Mouse (Mus musculus) regulatory T cell (primary cell): ENCODE data around the gene Tmprss11f.
"Not testable (repeated sequence)": the region's sequence is repeated elsewhere in the genome, so short reads cannot be mapped to it uniquely, and the experiment has no call there.

ENCODE experiments used
- in situ Hi-C: fragments of 300-600 bp; cut with MboI, MseI; formaldehyde crosslinking; loops from one replicate; pipeline ENCODE4 v1.15.1; 2025; ENCODE audit warnings: high pct_unique_total_duplicates

Tmprss11f gene

DNA sequence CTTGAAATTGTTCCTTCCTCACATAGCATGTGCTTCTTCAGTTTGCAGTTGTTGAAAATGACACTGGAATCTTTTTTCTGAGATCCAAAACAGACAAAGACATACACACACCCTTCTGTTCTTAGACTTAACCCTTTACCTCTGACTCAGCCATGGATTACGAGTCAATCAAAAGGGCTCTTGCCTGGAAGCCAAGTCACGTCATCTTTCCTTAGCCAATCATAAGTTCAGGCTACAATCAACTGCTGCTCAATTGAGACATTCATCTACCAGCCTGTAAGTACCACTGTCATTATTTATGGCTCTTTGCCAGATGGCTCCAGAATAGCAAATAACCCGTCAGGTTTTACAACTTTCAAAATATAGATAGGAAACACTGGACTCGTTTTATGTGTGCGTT lies at the start of gene Tmprss11f:
TSS of gene Tmprss11f (minus strand) at position 101 of the 400 bp plus-strand sequence.
- in situ Hi-C loops, result no loop called here

DNA sequence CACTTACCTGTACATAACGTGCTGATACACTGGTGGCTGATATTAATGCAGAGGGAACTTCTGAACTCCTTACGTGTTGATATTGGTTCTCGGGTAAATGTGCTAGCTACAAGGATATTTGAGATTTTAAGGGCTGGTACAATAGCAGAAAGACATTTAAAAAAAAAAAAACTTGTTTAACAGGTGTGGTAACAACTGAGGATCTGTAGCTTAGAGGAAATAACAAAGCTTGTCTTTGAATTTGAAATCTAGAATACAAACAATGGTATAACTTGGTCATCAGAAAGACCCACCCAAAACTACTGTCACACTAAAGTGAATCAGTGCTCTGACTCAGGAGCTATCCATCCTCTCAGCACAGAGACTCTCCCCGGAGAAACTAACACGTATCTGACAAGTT lies 44.0 kb upstream of the Tmprss11f start, which contains the start of gene Tmprss11b:
TSS of gene Tmprss11b (minus strand) at position 101 of the 400 bp plus-strand sequence.
- in situ Hi-C loops, result no loop called here

DNA sequence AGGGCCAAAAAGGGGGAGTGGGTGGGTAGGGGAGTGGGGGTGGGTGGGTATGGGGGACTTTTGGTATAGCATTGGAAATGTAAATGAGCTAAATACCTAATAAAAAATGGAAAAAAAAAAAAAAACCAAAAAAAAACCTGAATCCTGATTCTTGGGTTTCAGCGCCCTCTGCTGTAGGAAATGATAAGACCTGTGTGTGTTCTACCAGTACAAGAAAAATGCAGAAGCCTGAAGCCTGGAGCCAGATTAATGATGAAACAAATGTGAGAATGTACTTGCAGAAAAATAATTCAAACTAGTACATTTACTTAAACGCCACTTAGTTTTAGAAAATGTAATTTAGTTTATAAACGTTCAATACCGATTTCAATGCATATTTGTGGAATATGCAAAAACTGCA lies 17.0 kb upstream of the Tmprss11f start:
- in situ Hi-C loops, result not testable (repeated sequence)

DNA sequence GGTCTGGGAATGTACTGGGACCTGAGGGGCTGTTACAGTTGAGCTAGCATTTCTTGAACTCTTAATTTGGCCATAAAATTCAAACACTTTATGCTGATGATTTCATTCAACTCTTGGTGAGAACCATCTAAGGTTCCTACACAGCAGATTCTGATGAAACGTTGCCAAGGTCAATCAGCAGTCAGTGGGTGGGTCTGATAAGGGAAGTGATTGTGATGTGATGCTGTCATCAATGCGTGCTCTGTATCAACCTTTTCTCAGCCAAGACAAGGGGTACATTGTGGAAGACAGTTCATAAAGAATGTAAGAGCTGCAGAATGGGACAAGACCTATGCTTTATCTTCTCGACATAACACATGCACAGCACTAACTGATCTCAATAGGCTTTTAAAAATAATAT lies 8.6 kb upstream of the Tmprss11f start:
- in situ Hi-C loops, result no loop called here

DNA sequence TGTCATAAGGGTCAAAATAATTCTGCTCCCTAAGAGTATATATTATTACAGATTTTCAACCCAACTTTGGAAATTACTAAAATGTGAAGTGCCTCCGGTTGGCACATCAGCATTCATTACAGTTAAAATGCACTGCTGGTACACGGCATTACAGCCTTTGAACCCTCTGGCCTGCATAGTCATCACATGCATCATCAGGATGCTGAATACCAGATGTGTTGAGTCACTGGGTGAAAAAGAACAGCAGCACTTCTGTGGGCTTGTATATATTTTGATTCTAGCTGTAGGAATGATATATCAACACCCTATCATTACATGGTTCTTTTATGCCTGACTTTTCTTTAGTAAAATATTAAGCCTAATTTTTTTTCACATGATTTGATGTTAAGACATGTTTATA lies 1.5 kb downstream of the Tmprss11f start:
- in situ Hi-C loops, result no loop called here

DNA sequence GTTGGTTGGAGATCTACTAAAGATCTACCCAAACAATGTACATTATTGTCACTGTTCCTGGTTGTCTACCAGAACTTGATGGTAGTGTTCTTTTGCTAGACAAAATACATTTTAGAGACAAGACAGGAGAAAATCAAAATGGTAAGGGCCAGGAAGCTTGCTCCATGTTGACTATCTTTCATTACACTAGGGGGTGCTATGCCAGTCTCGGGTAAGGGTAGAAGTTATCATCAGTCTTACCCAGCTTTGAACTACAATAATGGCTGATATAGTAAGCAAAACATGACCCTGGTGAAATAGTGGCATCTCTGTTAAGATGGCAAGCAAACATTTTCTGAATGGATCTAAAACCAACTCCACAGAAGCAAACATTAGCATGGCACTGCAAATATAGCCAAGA lies 10.4 kb downstream of the Tmprss11f start:
- in situ Hi-C loops, result no loop called here

DNA sequence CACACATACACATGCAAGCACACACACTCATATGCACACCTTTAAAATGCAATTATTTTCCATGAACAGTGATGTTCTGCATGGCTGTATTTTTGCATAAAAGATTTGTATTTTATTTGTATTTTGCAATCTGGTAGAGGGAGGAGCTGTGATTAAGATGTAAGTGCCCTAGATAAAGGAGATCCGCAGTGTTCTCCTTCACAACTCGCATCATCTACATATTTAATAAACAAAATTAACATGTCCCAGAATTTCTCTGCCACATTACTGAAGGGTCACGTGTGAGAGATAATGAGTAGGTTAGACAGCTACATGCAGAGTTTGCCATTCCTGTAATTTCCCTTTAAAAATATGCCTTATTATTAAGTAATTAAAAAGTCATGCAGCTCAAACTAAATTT lies 46.3 kb downstream of the Tmprss11f start:
- in situ Hi-C loops, result no loop called here

DNA sequence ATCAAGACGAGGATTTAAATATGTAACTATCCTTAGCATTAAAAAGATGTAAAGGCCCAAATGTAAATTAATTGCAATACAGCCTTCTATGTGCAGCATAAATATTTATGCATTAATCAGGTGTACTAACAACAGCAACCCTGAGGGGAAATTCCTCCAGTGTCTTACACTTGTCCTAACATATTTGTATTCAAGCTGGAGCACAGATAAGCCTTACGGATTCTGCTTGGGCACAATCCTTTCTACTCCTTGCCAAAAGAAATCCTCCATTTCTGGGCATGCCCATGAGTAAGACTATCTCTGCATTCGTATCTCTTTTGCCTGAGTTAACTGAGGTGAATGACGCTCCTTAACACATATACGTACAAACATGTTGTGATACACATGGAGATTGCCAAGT lies 49.6 kb downstream of the Tmprss11f start:
- in situ Hi-C loops, result no loop called here

DNA sequence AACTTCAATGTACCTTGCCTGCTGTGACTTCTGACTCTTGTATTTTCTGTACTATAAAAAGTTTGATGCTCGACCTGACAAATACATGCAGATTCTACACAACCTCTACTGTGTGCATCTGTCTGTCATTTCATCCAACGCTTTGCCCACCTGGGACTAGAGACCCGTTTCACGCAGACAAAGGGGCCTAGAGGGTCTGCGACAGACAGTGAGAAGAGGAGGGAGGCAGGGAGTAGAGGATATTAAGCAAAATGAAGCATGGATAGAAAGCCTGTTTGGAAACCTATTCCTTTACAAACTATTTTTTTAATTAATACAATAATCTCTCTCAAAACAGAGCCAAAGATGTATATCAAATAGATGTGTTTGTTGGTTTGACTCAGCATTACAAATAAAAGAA lies 50.2 kb downstream of the Tmprss11f start:
- in situ Hi-C loops, result no loop called here

DNA sequence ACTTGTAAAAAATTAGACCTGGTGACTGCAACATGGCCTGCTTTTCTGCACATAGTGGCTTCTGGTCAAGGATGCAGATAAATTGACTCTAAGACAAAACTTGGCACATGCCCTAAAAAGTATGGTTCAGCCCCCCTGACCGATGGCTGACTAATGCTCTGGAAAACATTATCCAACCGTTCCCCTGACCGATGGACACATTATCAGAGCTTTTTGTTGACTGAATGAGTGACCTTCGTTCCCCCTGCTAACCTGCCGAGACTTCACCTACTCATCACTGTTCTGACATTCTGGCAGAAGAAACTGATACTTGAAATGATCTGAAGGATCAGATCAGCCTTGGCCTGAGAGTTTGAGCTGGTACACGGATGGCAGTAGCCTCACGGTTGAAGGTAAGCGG lies 53.5 kb downstream of the Tmprss11f start:
- in situ Hi-C loops, result not testable (repeated sequence)

DNA sequence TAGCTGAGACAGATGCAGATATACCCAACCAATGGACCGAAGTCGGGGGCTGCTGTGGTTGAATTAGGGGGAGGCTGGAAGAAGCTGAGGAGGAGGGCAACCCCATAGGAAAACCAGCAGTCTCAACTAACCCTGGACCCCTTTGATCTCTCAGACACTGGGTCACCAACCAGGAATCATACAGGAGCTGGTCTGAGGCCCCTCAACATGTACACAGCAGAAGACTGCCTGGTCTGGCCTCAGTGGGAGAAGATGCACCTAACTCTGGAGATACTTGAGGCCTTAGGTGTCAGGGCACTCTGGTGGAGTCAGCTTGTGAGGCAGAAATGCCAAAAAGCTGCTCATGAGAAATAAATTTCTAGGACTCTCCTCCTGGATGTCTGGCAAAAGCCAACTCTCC lies 85.5 kb downstream of the Tmprss11f start:
- in situ Hi-C loops, result no loop called here

DNA sequence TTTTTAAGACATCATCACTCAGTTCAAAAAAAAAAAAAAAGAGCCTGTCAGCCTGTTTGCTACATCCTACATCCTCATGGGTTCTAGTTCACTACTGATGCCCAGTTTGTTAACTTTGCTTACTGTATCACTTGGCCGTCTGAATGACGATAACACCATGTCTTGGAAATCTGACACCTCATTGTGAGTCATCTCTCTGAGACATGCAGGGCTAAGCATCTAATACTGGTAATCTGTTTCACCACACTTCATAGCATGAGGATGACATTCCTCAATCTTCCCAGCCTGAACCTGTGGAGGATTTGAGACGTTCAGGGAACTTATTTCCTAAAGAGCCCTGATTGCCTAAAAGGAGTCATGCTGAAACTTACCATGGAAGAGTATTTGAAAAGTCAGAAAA lies 91.6 kb downstream of the Tmprss11f start:
- in situ Hi-C loops, result no loop called here

DNA sequence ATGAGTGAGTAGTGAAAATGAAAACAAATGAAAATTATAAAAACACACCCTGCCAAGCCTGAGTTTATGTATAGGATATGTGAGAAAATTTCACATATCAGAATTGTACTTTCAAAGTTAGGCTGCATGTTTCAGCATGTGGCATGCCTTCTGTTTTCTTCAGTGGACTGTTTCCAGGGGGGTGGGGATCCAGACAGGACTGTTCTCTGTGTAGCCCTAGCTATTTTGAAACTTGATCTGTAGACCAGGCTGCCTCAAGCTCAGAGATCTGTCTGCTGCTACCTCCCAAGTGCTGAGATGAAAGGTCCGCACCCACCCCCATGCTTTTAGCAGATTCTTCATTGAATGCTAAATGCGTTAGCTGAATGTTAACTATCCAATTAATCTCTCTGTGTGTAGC lies 103.5 kb downstream of the Tmprss11f start:
- in situ Hi-C loops, result no loop called here

DNA sequence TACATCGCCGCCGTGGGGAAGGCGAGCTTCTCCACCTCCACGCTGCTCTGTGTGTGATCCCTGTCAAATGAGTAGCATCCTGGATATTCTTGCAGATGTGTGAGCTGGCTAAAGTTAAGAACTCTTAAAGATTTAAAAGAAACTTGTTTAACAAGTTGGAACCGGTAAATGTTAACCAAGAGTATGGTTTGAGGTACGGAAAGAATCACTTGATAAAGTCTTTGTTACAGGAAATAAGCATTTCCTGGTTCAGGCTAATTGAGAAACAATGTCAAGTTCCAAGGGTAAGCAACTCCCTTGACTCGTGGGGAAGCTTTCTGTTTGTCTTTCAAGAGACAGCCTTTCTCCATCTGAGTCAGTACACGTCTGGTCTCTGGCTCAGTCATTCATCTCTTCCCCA lies 113.7 kb downstream of the Tmprss11f start, which contains the start of gene Tmprss11g:
TSS of gene Tmprss11g (minus strand) at position 101 of the 400 bp plus-strand sequence.
- in situ Hi-C loops, result no loop called here

DNA sequence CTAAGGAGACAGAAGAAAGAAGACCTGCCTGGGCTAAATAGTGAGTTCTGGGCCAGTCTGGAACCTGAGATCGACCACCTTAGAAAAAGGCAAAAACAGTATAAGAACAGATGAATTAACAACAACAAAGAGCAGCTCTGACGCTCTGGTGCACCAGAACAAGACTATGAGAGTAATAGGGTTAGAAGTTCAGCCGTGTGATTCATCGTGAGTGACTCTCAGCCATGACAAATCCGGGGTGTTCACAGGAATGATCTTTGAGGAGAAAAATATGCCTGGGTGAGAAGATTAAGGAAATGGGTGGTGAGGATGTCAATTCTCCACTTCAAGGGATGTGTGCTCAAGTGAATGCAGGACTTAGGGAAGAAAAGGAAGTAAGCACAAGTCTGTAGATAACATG lies 120.7 kb downstream of the Tmprss11f start:
- in situ Hi-C loops, result no loop called here

DNA sequence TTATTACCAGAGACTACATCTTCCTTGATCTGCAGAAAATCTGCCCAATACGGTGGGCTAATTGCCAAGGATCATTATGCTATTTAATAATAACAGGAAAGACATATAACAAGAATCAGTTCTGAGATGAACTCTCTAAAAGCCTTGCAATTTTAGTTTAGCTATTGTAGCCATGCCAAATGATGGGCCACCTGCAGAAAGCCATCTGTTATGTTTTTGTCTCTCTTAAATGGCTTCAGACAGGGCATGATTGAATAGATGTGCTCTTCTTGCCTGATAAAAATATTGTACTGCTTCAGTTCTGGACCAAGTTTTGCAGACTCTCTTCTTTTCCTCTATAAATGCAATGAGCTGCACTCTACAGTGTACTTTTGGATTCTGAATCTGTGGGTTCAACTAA lies 138.8 kb downstream of the Tmprss11f start:
- in situ Hi-C loops, result no loop called here

DNA sequence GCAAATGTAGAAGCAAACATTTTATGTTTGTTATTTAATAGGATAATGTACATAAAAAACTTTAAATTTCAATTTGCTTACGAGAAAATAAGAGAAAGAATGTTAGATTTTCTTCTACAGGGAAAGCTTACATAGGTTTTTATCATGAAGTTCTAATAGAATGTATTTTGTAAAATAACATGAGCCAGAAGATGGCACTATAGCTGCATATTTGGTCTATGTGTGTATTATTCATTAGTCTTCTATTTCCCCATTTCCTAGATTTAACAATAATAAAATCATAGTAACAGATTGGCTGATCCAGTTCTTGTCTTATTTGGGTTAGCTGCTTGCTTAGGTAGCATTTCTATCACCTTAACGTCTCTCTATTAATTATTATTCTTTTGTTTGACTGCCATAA lies 149.7 kb downstream of the Tmprss11f start:
- in situ Hi-C loops, result no loop called here

DNA sequence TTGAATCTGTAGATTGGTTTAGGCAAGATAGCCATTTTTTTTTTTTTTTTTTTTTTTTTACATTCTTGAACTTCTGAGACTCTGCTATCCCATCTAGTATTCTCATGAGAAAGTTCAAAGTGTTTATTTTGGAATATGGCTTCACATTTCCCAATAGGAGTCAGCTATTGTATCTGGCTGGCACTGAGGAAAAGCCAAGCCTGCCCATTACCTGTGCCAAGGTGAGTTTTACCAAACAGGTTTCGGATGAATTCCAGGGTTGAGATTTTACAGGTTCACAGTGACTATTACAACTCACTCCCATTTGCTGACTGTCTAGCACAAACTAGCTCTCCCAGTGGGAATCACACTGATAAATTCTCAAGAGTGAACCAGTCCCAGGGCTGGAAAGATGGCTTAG lies 150.2 kb downstream of the Tmprss11f start:
- in situ Hi-C loops, result no loop called here

DNA sequence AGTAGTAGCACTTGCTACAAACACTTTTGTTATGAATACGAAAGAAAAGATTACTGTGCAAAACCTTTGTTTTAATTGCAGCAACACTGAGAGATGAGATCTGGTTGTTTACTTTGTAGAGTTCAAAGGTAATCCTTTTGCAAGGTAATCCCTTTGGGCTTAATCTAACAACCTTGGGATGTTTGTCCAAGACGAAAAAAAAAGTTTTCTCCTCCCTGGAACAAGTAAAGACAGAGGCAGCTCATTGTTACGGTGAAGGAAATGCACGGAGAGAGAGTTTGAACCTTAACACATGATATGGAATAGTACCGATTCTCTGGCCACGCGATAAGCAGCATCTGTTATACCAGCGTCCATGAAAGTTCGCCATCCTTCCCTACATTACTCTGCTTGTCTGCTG lies 158.4 kb downstream of the Tmprss11f start:
- in situ Hi-C loops, result no loop called here
